Mouse (Mus musculus) lung, postnatal 4 days (tissue): Measurements from ENCODE around the gene Ugt1a6a.

Experiments
- DNase-seq, 2 experiments: peaks; one replicate each; pipeline ENCODE4 v3.0.0; 2021

Ugt1a6a gene

DNA sequence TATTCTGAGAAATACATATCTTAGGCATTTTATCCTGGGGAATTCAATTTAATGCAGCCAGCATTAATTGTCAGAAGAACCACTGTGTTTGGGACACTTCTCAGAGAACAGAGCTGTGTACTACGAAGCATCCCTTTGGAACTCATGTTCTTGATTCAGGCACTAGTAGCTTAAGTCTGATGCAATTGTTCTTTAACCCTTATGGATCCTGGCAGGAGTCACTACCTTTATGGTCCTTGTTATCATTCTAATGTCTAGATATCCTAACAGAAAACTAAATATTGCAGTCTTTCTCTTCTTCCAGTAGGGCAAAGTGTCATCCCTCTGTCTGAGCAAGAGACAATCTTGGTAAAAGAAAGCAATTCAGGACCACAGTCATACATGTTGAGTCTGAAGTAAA lies 78.5 kb downstream of the Ugt1a6a start:
- no peak for DNase-seq

DNA sequence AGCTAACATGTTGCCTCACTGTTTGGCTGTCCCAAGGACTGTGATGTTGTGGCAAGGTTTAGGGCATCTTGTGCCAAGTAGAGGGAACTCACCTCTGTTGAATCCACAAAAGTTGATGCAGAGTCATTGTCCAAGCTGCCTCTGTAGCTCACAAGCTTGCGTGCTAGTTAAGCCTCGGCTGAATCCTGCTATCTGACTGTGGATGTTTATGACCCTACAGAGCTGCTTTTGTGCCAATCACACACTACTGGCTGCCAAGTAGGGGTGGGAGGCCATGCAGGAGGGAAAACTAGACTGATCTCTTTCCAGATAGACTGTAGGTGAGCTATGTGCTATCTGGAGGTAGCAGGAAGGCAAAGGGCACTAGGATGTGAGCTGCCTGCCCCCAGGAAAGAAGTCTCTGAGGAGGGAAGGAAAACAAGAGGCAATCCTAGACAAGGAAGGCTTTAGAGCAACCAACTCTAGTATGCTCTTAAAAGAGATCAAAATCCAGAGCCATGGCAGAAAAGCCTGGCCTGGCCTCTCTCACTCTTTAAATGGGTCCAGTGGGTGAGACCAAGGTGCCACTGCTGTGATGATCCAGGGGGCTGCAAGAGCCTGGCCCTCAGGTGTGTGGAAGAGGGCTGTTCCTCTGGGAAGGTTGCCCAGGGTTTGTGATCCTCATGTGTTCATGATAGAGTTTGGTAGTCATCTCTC lies 79.3 kb downstream of the Ugt1a6a start:
- DNase-seq, result peak; percentile 22 to 32

DNA sequence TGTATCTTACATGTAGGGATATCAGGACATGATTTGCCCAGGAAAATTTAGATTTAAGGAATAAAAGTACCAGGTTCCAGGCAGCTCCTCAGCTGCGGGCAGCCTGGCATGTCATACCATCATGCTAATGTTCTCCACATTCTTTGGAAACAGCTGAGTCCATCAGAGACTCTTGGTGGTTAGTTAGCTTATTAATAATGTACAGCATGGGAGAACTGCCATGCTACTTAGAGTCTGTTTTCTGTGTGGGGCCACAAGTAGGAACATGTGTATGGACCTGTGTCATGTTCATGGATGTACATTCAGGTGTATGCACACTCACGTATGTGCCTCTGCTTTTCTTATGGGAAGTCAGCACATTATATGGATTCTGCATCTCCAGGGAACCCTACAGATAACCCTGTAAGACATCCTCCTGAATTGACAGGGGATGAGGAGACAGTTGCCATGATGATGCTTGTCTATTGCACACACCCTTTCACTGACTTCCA lies 79.9 kb downstream of the Ugt1a6a start:
- DNase-seq, result peak in 1 of 2 experiments; percentile 7

DNA sequence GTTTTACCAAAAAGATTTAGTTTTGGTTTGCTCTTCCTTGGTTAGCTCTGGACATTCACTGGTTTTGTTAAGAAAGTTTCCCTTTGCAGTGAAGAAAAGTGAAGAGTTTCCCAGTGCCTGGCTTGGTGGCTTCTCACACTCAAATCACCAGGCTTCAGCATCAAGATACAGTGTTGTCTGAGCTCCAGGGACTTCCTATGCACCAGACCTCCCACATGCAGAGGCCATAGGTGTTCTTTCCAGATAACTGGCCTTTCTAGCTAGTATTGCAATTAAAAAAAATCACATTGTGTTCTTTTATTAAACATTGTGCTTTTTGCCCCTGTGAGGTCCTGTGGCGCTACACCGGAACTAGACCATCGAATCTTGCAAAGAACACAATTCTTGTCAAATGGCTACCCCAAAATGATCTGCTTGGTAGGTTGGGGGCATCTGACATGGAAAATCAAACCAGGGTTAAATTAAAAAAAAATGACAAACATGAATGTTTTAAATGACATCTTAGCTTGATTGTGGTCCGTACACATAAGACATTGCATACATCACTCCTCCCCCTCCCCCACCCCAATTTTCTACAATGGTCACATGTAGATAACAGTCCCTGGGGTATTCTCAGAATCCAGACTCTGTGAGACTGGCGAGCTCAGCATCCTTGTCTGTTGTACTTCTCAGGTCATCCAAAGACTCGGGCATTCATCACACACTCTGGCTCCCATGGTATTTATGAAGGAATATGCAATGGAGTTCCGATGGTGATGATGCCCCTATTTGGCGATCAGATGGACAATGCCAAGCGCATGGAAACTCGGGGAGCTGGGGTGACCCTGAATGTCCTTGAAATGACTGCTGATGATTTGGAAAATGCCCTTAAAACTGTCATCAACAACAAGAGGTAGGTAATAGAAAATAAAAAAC lies 81.1 kb downstream of the Ugt1a6a start:
- DNase-seq, result peak in 1 of 2 experiments; percentile 6

DNA sequence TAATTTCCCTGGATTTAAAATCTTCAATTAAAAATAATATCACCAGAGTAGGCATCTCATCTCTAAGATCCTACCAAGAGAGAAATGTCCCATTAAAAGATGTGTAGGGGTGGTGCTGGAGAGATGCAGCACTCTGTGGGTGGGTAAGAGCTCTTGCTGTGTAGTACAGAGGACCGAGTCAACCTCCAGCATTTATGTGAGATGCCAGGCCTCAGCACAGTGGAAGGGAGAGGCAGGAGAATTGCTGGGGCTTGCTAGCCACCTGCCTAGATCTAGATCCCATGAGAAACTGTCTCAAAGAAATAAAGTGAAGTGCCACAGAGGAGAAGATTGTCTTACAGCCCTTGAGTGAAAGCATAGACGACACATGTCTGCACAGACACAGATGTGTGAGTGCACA lies 81.9 kb downstream of the Ugt1a6a start:
- DNase-seq, result peak in 1 of 2 experiments; percentile 4

- DNase-seq, result peak in 1 of 2 experiments; percentile 4
These were observed 82.5 kb downstream of the Ugt1a6a start for GRCm38 (mm10) chr1:88217144-88217543.

GRCm38 (mm10) chr1:88217576-88217975 lies 83.0 kb downstream of the Ugt1a6a start:
- peak in 1 of 2 experiments; percentile 5 for DNase-seq

- peak; percentile 23 to 36 for DNase-seq
These were observed 83.4 kb downstream of the Ugt1a6a start for GRCm38 (mm10) chr1:88218051-88218450.

GRCm38 (mm10) chr1:88218591-88218990 lies 84.0 kb downstream of the Ugt1a6a start:
- DNase-seq, result no peak

GRCm38 (mm10) chr1:88219054-88219453 lies 84.4 kb downstream of the Ugt1a6a start:
- DNase-seq, result peak in 1 of 2 experiments; percentile 12

DNA sequence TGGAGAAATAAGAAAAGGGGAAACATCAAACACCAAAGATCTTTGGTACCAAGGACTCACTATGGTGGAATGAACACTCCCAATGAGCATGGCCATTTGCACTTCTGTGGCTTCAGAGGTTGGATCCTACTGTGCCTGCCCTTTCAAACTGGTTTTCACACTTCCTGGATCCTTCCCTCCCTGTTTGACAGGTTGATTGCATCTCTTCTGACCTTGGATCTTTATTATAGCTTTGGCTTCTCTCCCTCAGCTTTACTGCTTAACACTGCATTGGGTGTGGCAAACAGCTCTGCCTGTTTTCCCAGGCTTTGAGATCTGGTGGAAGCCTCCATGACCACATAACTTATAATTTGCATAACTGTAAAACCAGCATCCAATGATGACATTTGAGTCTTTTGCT lies 85.7 kb downstream of the Ugt1a6a start:
- DNase-seq, result peak in 1 of 2 experiments; percentile 21

DNA sequence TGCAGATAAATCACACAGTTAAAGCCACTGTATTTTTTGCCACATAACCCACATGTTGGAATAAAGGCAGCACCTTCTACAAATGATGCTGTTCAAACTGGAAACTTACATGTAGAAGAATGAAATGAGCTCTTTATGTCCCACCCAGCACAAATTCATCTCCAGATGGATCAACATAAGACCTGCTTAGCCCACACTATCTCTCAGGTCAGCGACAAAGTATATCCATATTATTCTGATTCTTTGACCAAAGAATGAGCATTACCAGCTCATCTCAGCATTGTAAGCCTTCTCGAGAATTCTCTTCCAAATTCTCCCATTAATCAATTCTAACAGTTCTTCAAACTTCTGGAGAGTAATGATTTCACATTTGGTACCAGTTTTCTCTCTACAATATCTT lies 87.6 kb downstream of the Ugt1a6a start:
- DNase-seq, result no peak

DNA sequence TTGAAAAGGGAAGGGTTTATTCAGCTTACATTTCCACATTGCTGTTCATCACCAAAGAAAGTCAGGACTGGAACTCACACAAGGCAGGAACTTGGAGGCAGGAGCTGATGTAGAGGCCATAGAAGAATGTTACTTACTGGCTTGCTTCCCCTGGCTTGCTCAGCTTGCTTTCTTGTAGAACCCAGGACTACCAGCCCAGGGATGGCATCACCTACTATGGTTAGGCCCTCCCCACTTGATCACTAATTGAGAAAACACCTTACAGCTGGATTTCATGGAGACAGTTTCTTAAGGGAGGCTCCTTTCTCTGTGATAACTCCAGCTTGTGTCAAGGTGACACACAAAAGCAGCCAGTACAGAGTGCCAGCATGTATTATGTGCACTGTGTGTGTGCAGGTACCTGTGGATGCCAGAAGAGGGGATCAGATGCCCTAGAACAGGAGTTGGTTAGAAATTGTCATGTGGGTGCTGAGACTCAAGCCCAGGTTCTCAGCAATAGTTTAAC lies 88.5 kb downstream of the Ugt1a6a start:
- peak; percentile 9 to 24 for DNase-seq

GRCm38 (mm10) chr1:88223591-88223990 lies 89.0 kb downstream of the Ugt1a6a start:
- DNase-seq, result peak; percentile 25 to 34

DNA sequence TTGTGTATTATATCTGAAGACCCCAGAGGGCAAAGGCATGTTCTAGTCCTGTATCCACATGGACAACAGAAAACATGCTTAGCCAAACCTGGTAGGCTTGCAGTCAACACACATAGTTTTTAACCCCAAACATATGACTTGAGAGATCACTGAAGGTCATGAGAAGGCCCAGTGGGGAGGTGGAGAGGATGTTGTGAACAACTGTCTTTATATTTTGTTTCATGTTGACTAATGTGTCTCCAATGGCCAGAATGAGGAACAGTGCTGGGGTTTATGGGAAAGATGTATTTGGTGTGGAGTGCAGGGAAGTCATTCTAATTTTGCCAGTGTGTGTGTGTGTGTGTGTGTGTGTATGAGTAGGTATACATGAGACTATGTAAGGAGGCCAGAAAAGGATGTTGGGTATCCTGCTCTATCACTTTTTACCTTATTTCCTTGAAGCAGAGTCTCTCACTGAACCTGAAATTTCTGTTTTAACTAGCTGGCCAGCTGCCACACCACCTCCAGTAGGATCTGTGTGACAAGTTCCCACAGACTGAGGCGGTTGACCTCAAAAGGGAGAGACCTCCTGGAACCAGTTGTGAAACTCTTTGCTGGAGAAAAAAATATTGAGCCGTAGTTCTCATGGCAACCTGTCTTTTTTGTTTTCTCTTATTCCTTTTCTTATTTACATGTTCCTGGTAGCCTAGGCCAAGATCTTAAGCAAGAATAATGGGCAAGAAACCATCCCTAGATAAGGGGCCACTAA lies 89.6 kb downstream of the Ugt1a6a start:
- peak; percentile 39 to 44 for DNase-seq

DNA sequence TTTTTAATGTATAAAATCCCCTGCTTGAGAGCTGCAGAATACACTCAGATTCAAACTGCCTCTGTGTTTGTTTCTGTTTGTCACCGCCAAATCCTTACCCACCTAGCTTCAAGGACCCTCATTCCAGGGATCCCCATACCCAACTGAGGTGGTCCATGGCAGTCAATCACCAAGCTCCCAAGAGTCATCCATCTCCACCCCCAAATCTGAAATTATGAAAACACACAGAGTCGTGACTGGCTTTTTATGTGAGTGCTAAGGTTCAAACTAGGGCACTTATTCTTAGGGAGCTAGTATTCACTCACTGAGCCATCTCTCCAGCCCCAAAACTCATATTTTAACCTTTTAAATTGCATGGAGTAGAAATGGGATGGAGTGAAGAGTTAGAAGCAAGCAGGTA lies 90.7 kb downstream of the Ugt1a6a start:
- DNase-seq, result peak in 1 of 2 experiments; percentile 5

GRCm38 (mm10) chr1:88225741-88226140 lies 91.1 kb downstream of the Ugt1a6a start:
- DNase-seq, result peak in 1 of 2 experiments; percentile 13

DNA sequence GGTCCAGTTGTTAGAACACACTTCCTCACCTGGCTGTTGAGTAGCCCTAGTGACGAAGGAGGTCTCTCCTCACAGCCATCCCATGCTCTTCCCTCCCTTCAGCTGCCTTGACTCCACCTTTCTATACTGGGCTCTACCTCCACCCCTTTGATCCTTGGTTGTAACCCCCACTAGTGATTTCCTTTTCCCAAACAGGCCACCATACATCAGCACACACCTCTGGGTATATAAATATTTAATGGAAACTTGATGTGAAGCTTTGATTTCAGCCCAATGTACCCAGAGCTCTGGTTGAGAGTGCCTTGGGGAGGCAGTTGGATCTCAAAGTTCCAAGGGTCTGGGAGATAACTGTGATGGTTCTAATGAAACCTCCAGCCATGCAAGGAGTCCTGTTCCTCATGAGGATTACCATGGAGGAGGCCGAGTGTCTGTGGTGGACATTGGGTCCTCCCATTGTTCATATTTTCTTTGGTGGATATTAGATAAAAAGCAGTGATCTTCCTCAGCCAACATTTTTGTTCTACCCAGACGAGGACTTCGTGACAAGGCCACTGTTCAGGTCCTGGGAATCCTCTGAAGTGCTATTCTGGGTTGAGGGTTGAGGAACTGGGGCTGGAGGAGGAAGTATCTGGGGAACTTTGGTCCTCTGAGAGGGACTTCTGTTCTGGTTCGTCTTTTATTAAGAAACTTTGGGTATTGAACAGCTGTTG lies 92.2 kb downstream of the Ugt1a6a start, which contains the start of gene Mroh2a:
Mroh2a (plus strand) TSS at position 317 of the 710 bp plus-strand sequence.
- peak; percentile 15 to 23 for DNase-seq

DNA sequence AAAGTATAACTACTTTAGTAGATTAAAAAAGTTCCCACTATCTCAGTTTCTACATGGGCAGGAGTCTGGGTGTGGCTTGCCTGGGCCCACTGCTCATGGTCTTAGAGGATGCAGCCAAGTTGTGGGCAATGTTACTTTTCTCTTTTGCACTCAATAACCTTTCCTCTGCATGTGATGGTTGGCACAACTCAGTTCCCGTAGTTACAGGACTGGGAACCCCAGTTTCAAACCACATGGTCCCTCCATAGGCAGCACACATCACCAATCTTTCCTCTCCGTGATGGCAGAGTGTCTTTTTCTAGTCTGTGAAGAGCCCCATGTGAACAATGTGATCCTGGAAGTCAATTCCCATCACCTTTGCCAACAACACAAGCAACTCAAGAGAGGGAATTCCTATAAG lies 92.9 kb downstream of the Ugt1a6a start:
- peak in 1 of 2 experiments; percentile 16 for DNase-seq

DNA sequence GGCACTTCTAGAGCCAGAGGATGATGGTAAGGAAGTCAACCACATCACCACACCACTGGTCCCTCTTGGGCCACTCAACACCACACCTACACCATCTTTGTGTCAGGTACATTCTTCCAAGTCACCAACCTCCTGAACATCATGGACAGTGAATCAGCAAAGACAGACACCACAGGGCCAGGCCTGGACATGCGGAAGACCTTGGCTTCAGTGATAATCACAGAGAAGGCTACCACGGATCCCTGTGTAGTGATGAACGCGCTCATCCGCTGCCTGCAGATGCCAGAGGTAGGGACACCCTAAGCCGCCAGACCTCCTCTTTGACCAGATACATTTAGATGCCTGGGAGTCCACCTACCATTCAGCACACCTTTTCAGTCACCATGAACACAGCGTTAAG lies 93.5 kb downstream of the Ugt1a6a start:
- DNase-seq, result peak; percentile 20 to 41

GRCm38 (mm10) chr1:88229566-88229965 lies 95.0 kb downstream of the Ugt1a6a start:
- DNase-seq, result no peak

DNA sequence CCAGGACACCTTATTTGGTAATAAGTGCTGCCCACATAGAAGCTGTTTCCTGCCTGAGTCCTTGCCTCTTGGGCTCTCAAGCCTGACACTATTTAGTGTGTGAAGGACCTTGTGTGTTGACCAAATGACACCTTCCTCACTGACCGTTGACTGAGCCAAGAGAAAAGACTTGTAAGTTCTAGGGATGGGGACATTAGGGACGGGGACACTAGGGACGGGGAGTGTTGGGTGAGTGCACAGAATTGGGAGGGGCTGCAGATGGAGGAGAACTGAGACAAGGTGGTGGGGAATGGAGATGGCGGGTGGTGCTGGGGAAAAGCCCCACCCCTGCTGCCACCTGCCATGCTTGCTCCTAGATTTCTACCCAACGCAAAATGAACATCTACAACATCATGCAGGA lies 95.4 kb downstream of the Ugt1a6a start:
- DNase-seq, result peak in 1 of 2 experiments; percentile 37
